Mouse (Mus musculus) heart, postnatal 10 days (tissue): ENCODE measurements at regions not wholly inside any gene's neighbourhood (a gene's known extent, or its start where the extent isn't known, plus 50 kb on each side); places are given as distances from the start of the nearest gene placed in this dataset.

ENCODE experiments used
- DNase-seq, 2 experiments: peaks; one replicate each; pipeline ENCODE4 v3.0.0; 2021
- intact Hi-C: fragments of 180-260 bp; cut with DNase I; formaldehyde crosslinking; loops from one replicate; pipeline ENCODE4 v1.15.1; 2025

GRCm38 (mm10) chr4:150730061-150730812 lies 78.3 kb upstream of the Slc45a1 start:
- peak; percentile 69 to 76 for DNase-seq
- intact Hi-C loops, result no loop called here

GRCm38 (mm10) chr4:150726539-150726938 lies 74.6 kb upstream of the Slc45a1 start:
- DNase-seq, result no peak

GRCm38 (mm10) chr4:150726136-150726480 lies 74.1 kb upstream of the Slc45a1 start:
- no peak for DNase-seq
- intact Hi-C loops, result no loop called here

More at GRCm38 (mm10) chr4:150726539-150726938, 74.6 kb upstream of the Slc45a1 start:
- intact Hi-C loops, result no loop called here

- intact Hi-C loops, result no loop called here
- no peak for DNase-seq
These were observed 73.6 kb upstream of the Slc45a1 start for GRCm38 (mm10) chr4:150725443-150726135.

GRCm38 (mm10) chr4:150724823-150725222 lies 72.8 kb upstream of the Slc45a1 start:
- intact Hi-C loops, result no loop called here
- peak; percentile 45 to 50 for DNase-seq

GRCm38 (mm10) chr4:150721619-150722283 lies 69.8 kb upstream of the Slc45a1 start:
- intact Hi-C loops, result no loop called here
- no peak for DNase-seq

GRCm38 (mm10) chr4:150717866-150718265 lies 65.9 kb upstream of the Slc45a1 start:
- no peak for DNase-seq
- intact Hi-C loops, result no loop called here

GRCm38 (mm10) chr4:150715051-150715450 lies 63.1 kb upstream of the Slc45a1 start:
- intact Hi-C loops, result no loop called here
- no peak for DNase-seq

GRCm38 (mm10) chr4:150713291-150713690 lies 61.3 kb upstream of the Slc45a1 start:
- DNase-seq, result no peak

GRCm38 (mm10) chr4:150712856-150713255 lies 60.9 kb upstream of the Slc45a1 start:
- intact Hi-C loops, result no loop called here
- peak; percentile 38 to 48 for DNase-seq

More at GRCm38 (mm10) chr4:150713291-150713690, 61.3 kb upstream of the Slc45a1 start:
- intact Hi-C loops, result no loop called here

GRCm38 (mm10) chr4:150711646-150712045 lies 59.7 kb upstream of the Slc45a1 start:
- intact Hi-C loops, result no loop called here
- no peak for DNase-seq

GRCm38 (mm10) chr4:150709391-150710130 lies 57.6 kb upstream of the Slc45a1 start:
- no peak for DNase-seq
- intact Hi-C loops, result loop anchor here (5.0 kb wide), 1 partner anchor 143 kb away; the partner anchor contains the start of gene Errfi1

GRCm38 (mm10) chr4:150708572-150708984 lies 56.6 kb upstream of the Slc45a1 start:
- DNase-seq, result no peak
- intact Hi-C loops, result loop anchor here (5.0 kb wide), 1 partner anchor 144 kb away; the partner anchor contains the start of gene Errfi1

GRCm38 (mm10) chr4:150707725-150708571 lies 56.0 kb upstream of the Slc45a1 start:
- intact Hi-C loops, result loop anchor here (5.0 kb wide), 1 partner anchor 144 kb away; the partner anchor contains the start of gene Errfi1
- DNase-seq, result no peak

- peak; percentile 62 to 74 for DNase-seq
- intact Hi-C loops, result loop anchor here (5.0 kb wide), 1 partner anchor 145 kb away; the partner anchor contains the start of gene Errfi1
These were observed 55.1 kb upstream of the Slc45a1 start for GRCm38 (mm10) chr4:150706793-150707724.

- intact Hi-C loops, result loop anchor here (5.0 kb wide), 1 partner anchor 146 kb away; the partner anchor contains the start of gene Errfi1
- DNase-seq, result no peak
These were observed 54.3 kb upstream of the Slc45a1 start for GRCm38 (mm10) chr4:150706291-150706690.

GRCm38 (mm10) chr4:150703266-150703665 lies 51.3 kb upstream of the Slc45a1 start:
- DNase-seq, result no peak
- intact Hi-C loops, result no loop called here
